Mouse (Mus musculus): Measurements from ENCODE around the gene Rab5c.

DNA sequence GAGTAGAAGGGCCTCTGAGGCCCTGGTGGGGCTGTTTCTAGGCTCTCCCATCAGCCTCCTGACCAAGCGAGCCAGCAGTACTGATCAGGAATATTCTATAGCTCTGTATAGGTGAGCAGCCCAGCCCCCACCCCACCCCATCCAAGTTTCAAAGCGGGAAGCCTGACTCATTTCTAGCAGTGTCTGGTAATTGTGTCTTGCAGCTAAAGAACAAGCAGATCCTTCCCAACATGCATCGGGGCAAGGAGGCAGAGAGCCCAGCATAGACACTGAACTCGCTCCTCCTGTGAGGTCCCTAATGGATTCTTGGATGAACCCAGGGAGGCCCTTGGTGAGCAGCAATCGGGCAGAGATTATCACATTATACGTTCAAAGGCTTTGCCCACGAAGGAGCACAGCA is 60.2 kb downstream of the Rab5c start:
- TF ChIP-seq CTCF (IDR thresholded peaks at IDR 0.05; ENCODE audit: low read depth): no peak
- no peak for TF ChIP-seq EP300 (IDR thresholded peaks at IDR 0.05; ENCODE audit: low read depth)

Measured in liver, embryonic 14.5 days (tissue).